Mouse (Mus musculus) cerebellum, adult 11 months (tissue): ENCODE data around the gene H2-M10.6.
"Not testable (repeated sequence)": the region's sequence is repeated elsewhere in the genome, so short reads cannot be mapped to it uniquely, and the experiment has no call there.

ENCODE experiments used
- DNase-seq: peaks from one replicate; pipeline ENCODE4 v3.0.0; 2022

H2-M10.6 gene

DNA sequence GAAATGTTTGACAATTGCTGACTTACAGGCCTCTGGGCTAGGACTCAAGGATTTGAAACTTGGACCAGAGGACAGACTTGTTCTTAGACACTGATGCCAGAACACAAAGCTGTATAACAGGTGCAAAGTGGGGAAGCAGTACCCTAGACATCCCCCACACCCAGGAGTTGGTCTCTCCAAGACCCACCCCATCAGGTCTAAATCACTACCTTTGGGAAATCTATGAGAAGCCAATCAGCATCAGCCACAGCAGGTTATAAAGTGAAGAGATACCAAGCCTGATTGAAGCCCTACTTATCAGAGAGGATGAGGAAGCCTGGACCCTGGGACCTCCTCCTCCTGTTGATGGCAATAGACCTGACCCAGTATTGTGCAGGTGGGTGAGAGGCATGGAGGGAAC is at the start of gene H2-M10.6:
Gene H2-M10.6, plus strand, starts transcription at position 301 of the 400 bp plus-strand sequence.
- DNase-seq: no peak

DNA sequence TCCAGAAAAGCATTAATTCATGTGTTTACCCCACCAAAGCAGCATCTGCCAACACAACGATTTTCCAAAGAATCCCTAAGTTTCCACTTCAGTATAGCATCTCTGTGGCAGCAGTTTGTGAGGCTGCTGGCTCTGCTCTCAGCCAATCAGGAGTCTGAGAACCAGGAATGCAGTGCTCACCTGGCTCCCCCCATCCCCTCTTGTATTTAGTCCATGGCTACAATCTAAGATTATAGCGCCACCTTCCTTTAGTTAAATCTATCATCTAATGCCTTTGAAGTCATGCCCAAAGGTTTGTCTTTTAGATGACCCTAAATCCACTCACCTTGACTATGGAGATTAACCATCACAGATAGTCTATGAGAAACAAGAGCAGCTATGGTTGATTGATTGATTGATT is 48.2 kb upstream of the H2-M10.6 start:
- no peak for DNase-seq

DNA sequence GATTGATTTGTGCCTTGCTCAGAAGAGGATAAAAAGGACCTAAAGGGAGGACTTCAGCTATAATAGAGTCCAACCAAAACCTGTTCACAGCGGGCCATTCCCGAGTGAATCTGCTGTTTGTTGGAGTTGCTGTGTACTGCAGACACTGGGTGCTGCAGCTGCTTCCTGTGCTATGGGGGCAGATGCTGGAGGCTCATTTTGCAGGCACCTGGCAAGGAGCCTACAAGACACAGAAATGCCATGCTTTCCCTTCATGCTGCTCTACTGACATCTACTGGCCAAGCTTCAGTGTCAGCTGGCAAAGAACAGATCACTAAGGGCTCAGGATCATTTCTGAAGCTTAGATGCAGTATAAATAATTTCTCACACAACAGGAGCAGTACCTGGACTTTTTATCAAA is 47.7 kb upstream of the H2-M10.6 start:
- not testable (repeated sequence) for DNase-seq

DNA sequence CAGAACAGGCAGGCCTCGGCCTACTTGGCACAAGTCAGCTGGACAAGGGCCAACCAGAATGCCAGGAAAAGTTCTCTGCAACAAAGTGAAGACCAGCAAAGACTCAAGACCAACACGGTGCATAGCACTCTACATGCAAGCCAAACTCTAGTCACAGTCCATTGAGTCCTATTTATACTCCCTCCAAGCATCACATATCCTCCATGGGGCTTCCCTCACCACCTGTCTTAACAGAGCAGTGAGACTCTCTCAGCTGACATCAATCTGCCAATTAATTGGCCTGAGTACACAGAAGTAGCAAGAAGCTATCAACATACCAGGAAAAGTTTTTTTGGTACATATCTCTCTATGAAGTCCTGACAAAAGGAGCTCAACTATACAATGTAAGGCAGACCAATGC is 46.6 kb upstream of the H2-M10.6 start:
- not testable (repeated sequence) for DNase-seq

DNA sequence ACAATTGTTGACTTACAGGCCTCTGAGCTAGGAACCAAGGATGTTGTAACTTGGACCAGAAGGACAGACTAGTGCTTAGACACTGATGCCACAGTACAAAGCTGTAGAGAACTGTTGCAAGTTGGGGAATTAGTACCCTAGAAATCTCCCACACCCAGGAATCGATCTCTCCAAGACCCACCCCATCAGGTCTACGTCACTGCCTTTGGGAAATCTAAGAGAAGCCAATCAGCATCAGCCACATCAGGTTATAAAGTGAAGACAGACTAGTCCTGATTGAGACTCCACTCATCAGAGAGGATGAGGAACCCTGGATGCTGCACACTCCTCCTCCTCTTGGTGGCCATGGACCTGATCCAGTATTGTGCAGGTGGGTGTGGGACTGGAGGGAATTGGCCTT is 39.4 kb upstream of the H2-M10.6 start, which contains the start of gene H2-M10.5:
Gene H2-M10.5, plus strand, starts transcription at position 301 of the 400 bp plus-strand sequence.
- DNase-seq: not testable (repeated sequence)

DNA sequence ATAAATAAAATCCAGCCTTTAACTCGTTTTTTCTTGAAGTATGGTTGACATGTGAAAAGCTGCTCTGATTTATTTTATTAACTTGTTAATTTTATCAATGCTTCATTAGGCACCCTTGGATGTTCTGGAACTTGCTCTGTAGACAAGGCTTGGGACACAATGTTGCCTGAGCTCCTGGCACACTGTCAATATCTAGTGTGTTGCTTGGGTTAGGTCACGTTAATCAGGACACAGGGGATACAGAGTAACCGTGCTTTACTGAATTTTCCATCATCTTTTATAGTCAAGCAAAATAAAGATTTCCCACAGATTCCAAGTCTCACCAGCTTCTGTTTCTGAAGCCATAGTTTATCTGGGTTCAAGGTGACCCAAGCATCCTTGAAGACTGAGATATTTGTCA is 30.4 kb upstream of the H2-M10.6 start:
- DNase-seq: no peak

DNA sequence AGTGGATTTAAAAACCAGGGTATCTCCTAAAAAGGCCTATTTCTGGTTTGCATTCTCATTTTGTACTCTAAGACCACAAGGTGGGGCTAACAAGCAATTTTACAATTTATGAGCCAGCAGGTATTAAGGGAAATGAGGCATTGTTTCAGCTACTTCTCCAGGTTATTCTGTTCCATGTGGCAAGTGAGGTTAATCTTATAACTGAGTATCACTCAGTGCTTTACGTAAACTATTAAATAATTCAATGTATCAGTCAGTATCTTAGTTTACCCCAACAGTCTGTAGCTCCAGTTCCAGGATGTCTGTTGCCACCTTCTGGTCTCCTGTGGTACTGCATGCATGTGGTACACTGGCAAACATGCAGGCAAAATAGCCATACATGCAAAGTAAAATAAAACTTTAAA is 25.5 kb upstream of the H2-M10.6 start:
- peak; percentile 9 for DNase-seq

DNA sequence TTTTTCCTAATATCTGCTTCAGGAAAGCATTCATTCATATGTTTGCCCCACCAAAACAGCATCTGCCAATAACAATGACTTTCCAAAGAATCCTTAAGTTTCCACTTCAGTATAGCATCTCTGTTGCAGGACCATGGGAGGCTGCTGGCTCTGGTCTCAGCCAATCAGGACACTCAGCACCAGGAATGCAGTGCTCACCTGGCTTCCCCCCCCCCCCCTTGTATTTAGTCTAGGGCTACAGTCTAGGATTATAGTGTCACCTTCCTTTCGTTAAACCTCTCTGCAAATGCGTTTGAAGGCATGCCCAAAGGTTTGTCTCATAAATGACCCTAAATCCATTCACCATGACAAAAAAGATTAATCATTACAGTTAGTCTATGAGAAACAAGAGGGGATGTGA is 23.6 kb upstream of the H2-M10.6 start:
- DNase-seq: no peak

DNA sequence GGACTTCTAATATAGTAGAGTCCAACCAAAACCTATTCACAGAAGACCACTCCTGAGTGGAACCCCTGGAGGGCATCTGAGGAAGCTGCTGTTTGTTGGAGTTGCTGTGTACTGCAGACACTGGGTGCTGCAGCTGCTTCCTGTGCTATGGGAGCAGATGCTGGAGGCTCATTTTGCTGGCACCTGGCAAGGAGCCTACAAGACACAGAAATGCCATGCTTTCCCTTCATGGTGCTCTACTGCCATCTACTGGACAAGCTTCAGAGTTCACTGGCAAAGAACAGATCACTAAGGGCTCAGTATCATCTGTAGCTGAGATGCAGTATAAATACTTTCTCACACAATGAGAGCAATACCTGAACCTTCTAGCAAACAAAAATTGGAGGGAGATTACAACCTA is 23.2 kb upstream of the H2-M10.6 start:
- peak; percentile 60 for DNase-seq

DNA sequence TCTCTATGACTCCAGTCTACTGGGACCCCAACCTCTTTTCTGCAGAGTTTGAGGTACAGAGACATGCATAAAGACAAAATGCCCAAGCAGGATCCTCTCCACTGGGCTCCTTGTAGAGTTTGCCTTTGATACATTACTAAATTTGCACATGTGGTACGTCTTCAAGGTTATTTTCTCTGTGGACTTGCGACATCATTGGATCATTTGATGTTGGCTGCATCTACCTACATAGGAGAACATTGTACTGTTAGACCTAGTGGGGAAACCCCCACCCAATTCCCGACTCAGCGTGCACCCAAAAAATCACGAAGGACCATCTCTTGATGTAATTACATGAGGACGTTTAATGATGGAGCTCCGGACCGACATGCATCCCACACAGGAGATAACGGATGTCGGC is 12.5 kb upstream of the H2-M10.6 start:
- no peak for DNase-seq

DNA sequence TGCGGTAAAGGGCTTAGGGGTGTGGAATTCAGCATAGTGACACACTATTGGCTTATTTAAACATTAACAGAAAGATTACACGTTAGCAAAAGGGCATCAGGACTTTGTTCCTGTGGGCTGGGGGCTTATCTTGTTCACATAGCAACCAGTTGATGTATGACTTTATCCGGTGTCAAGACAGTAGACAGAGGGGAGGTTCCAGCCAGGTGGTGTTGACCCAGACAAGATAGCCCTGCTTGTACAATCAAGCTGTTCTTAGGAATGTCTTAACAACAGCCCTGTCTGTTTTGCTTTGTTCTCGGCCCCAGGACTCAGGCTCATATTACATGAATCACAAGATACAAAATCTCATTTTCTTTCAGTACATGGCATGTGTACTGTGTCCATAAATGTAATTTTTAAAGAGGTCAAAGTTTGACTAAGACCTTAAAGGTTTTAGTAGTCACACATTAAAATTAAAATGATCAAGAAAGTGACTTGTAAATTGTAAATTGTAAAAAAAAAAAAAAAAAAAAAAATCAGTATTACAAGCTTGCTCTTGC is 12.0 kb upstream of the H2-M10.6 start:
- DNase-seq: not testable (repeated sequence)

DNA sequence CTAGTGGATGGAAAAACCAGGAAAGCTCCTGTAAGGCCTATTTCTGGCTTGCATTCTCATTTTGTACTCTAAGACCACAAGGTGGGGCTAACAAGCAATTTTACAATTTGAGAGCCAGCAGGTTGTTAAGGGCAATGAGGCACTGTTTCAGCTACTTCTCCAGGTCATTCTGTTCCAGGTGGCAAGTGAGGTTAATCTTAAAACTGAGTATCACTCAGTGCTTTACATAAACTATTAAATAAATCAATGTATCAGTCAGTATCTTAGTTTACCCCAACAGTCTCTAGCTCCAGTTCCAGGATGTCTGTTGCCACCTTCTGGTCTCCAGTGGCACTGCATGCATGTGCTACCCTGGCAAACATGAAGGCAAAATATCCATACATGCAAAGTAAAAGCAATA is 12.0 kb downstream of the H2-M10.6 start:
- DNase-seq: no peak

DNA sequence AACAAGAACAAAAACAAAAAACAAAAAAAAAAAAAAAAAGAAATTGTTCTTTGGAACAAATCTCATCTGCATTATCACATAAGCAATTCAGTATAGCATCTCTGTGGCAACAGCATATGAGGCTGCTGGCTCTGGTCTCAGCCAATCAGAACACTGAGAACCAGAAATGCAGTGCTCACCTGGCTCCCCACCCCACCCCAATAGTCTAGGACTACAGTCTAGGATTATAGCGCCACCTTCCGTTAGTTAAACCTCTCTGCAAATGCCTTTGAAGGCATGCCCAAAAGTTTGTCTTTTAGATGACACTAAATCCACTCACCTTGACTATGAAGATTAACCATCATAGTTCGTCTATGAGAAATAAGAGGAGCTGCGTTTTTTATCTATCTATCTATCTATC is 13.6 kb downstream of the H2-M10.6 start:
- no peak for DNase-seq

DNA sequence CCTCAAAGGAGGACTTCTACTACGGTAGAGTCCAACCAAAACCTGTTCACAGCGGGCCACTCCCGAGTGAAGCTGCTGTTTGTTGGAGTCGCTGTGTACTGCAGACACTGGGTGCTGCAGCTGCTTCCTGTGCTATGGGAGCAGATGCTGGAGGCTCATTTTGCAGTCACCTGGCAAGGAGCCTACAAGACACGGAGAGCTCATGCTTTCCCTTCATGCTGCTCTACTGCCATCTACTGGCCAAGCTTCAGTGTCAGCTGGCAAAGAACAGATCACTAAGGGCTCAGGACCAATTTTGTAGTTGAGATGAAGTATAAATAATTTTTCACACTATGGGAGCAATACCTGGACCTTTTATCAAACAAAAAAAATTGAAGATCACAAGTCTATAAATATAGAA is 14.0 kb downstream of the H2-M10.6 start:
- peak; percentile 79 for DNase-seq

DNA sequence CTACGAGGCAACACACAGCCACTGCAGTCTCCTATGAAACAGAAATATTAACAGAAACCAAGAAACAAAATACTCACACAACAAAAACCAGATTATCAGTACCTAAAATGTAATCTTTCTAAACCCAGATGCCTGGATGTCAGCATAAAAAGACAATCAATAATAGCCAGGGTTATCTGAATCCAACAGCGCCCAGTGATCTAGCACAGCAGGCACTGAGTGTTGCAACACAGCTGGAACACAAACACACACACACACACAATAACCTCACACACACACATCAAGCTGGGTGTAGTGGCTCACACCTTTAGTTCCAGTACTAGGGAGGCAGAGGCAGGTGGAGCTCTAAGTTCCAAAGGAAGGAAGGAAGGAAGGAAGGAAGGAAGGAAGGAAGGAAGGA is 16.5 kb downstream of the H2-M10.6 start:
- DNase-seq: no peak

DNA sequence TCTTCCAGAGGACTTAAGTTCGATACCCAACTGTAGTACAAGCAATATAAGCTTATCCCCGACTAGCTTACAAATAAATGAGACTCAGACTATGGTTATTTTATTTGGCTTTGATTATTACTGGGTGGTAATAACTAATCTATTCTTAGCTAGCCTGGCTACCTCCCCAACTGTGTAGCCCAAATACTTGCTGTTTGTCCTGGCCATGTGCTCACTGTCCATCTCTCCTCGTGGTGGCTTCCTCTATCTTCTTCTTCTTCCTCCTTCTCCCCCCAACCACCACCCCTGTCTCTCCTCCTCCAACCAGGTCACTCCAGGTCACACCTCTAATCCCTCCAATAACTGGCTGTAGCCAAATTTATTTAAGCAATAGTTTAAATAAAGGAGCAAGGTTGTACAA is 18.5 kb downstream of the H2-M10.6 start:
- no peak for DNase-seq

DNA sequence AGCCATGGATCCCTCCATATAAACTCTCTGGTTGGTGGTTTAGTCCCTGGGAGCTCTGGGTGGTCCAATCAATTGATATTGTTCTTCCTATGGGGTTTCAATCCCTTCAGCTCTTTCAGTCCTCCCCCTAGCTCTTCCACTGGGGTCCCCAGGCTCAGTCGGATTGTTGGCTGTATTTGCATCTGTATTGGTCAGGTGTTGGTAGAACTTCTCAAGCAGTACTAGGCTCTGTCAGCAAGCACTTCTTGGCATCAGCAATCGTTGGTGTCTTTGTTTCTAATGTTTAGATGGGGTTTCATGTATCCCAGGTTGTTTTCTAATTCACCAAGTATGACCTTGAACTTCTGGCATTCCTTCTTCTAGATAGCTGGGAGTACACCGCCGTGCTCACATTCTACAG is 20.7 kb downstream of the H2-M10.6 start:
- no peak for DNase-seq

DNA sequence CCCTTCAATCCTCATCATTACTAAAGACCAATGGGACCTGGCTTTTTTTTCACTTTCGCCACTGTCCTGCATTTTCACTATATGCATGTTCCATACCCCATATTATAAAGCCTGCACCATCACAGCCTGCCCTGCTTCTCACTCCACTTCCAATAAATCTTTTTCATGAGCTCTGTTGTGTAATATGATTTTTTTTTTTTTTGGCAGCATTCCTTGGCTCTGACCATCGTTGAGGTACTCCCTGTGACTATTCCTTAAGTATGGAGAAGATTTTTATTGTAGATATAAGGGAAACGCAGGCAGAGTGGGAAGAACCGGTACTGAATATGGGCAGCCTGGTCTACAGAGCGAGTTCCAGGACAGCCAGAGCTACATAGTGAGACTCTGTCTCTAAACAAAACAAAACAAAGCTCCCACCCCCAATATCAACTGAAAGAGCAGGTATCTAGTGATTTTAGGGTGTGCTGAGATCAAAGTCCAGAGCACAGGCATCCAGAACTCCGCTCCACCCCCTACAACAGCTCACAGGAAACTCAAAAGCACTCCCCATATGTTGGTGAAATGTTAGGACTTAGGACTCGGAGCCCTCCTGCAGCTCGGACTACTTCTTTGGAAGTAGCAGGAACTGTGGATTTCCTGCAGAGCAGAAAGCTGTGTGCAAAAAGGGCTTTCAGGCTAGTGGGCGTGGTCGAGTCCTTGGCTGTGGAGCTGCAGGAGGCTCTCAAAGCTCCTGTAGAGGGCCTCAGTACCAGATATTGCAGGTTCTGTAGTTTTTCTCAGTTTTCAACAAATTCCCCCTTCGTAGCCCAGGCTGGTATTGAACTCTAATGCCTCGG is 23.8 kb downstream of the H2-M10.6 start:
- DNase-seq: peak; percentile 38

DNA sequence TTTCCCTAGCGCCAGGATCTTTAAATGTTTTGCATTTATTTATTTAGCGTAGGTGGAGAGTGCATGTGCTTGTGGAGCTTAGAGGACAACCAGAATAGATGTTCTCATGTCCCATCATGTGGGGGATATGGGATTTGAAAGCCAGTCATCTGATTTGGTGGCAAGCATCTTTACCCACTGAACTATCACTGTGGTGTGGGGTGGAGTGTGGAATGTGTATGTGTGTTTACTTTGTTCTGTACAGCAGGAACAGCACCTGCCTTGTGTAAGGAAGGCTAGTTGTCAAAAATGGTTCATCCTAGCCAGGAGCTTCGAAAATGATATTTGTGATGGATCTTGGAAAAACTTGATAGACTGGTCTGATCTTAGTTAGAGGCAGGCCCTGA is 24.4 kb downstream of the H2-M10.6 start:
- no peak for DNase-seq

DNA sequence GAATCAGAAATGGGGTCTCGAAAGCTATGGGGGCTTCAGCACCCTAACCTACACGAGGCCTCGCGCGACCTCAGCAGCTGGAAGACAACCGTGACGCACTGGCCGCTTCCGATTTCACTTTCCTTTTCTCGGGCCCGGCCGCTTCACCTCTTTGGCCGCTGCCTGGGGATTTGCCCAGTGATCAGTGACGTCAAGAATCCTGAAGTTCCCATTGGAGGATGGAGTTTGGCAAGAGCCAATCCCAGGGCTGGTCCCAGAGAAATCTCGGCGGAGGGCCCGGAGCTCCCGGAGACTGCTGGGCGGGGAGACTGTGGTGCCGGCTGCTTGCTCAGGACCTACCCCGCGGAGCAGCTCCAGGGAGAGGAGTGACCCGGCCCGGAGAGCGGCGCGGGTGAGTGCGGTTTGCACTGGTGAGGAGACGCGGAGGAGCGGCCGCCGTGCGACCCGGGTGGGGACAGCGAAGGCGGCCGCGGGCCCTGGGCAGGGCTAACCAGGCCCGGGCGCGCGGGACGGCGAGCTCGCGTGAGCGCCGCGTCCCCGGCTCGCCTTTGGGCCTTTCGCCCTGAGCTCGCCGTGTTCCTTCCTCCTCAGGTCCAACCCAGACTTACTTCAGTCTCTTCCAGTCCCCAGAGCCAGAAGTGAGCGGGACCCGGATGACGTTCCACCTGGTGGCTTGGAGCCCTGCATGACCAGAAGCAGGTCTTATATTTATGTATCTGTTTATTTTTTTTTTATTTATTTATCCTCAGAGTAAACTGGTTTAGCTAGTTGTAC is 25.1 kb downstream of the H2-M10.6 start, which contains the start of gene Trim26:
Gene Trim26, plus strand, starts transcription at position 261 of the 774 bp plus-strand sequence.
- DNase-seq: peak; percentile 96

DNA sequence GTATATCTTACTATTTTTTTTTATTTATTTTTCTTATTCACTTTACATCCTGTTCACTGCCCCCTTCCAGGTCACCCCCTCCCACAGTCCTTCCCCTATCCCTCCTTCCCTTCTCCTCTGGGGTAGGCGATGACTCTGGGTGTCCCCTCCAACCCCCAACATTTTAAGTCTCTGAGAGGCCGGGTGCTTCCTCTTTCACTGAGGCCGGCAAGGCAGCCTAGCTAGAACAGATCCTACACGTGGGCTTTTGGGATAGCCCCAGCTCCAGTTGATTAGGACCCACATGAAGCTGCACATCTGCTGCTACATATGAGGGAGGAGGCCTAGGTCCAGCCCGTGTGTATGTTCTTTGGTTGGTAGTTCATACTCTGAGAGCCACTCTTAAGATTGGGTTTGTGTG is 27.0 kb downstream of the H2-M10.6 start:
- no peak for DNase-seq

DNA sequence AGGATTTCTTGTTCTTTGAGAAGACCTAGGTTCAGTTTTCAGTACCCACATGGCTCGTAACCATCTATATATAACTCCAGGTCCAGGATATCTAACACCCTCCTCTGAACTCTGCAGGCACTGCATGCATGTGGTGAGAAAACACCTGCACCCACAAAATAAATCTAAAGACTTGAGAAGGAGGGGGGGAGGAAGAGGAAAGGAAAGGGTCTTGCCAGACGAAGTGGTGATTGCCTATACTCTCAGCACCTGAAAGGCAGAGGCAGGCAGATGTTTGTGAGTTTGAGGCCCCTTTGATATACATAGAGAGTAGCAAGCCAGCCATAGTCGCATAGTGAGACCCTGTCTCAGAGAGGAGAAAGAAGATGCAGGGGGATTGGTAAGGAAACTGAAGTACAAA is 28.0 kb downstream of the H2-M10.6 start:
- no peak for DNase-seq

DNA sequence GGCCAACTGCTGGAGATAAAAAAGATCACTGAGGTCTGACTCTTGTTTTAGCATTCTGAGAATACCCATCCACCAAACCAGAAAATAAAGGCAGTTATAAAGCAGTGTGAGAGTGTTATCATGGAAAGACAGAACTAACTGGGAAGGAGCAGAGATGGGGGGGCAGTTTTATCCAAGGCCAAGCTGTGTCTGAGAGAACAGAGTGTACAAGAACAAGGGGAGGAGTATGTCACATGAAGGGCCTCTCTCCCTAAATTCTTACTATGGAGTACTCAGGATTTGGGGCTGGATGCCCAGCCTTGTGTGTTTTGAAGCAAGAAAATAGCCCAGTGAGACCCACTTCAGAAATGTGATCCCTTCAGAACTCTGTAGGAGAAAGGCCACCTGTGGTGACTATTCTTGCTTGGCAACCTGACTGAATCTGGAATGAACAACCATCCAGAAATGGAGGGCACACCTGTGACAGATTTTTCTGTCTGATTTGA is 29.0 kb downstream of the H2-M10.6 start:
- DNase-seq: no peak

DNA sequence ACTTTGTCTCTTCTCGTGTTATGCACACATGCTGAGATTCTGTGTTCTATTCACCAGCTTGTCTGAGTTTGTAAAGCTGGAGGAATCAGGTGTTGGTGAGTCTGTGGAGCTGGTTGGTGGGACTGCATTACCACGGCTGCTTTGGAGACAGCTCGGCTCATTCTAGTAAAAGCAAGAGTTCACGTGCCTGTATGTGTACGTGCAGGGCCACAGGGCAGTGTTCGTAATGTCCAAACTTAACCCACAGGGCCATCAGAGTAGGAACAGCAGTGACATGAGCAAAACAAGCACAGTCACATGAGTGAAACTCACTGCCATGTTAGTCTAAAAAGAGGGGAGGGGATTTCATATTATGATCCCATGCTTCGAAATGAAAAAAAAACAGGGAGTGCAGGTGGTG is 31.7 kb downstream of the H2-M10.6 start:
- no peak for DNase-seq
